Mouse (Mus musculus): ENCODE results near the gene Zswim7.
"Not testable (repeated sequence)": the region's sequence is repeated elsewhere in the genome, so short reads cannot be mapped to it uniquely, and the experiment has no call there.

Gene Zswim7

GRCm38 (mm10) chr11:62280675-62281600 lies at the start of gene Zswim7, which contains the start of gene Ttc19:
TSS of gene Zswim7 (minus strand) at chr11:62281375.
TSS of gene Ttc19 (plus strand) at chr11:62281473.
- peak; percentile 97 for DNase-seq

GRCm38 (mm10) chr11:62323659-62324058 lies 42.5 kb upstream of the Zswim7 start:
- DNase-seq: no peak

- no peak for DNase-seq
Measured at GRCm38 (mm10) chr11:62320097-62320496, 38.9 kb upstream of the Zswim7 start.

- no peak for DNase-seq
Measured at GRCm38 (mm10) chr11:62317746-62318145, 36.6 kb upstream of the Zswim7 start.

- no peak for DNase-seq
Measured at GRCm38 (mm10) chr11:62314984-62315383, 33.8 kb upstream of the Zswim7 start.

- no peak for DNase-seq
Measured at GRCm38 (mm10) chr11:62309296-62309695, 28.1 kb upstream of the Zswim7 start.

GRCm38 (mm10) chr11:62305866-62306265 lies 24.7 kb upstream of the Zswim7 start:
- no peak for DNase-seq

- no peak for DNase-seq
Measured at GRCm38 (mm10) chr11:62298883-62299282, 17.7 kb upstream of the Zswim7 start.

- no peak for DNase-seq
Measured at GRCm38 (mm10) chr11:62294121-62294520, 12.9 kb upstream of the Zswim7 start.

- DNase-seq: no peak
Measured at GRCm38 (mm10) chr11:62287700-62288099, 6.5 kb upstream of the Zswim7 start.

GRCm38 (mm10) chr11:62285020-62285419 lies 3.8 kb upstream of the Zswim7 start:
- DNase-seq: no peak

GRCm38 (mm10) chr11:62284020-62284419 lies 2.8 kb upstream of the Zswim7 start:
- DNase-seq: not testable (repeated sequence)

GRCm38 (mm10) chr11:62281601-62281997 lies 424 bp upstream of the Zswim7 start:
- peak; percentile 82 for DNase-seq

- DNase-seq: peak; percentile 87
Measured at GRCm38 (mm10) chr11:62278027-62278426, 3.1 kb downstream of the Zswim7 start.

GRCm38 (mm10) chr11:62277086-62277485 lies 4.1 kb downstream of the Zswim7 start:
- peak; percentile 34 for DNase-seq

GRCm38 (mm10) chr11:62270851-62271250 lies 10.3 kb downstream of the Zswim7 start:
- no peak for DNase-seq

GRCm38 (mm10) chr11:62269097-62269496 lies 12.1 kb downstream of the Zswim7 start:
- no peak for DNase-seq

- no peak for DNase-seq
Measured at GRCm38 (mm10) chr11:62268381-62268780, 12.8 kb downstream of the Zswim7 start.

GRCm38 (mm10) chr11:62266466-62267214 lies 14.5 kb downstream of the Zswim7 start:
- DNase-seq: no peak

GRCm38 (mm10) chr11:62265642-62266041 lies 15.5 kb downstream of the Zswim7 start:
- no peak for DNase-seq

- DNase-seq: no peak
Measured at GRCm38 (mm10) chr11:62264018-62264417, 17.2 kb downstream of the Zswim7 start.

- no peak for DNase-seq
Measured at GRCm38 (mm10) chr11:62263599-62263998, 17.6 kb downstream of the Zswim7 start.

- DNase-seq: no peak
Measured at GRCm38 (mm10) chr11:62259214-62259613, 22.0 kb downstream of the Zswim7 start.

- DNase-seq: no peak
Measured at GRCm38 (mm10) chr11:62253380-62253779, 27.8 kb downstream of the Zswim7 start.

Measured in kidney, postnatal 10 days (tissue).